Mouse (Mus musculus) erythroblast, embryonic 14.5 days (primary cell): Measurements from ENCODE around the gene Vgll1.

Experiments used
- GATA1 ChIP-seq: IDR thresholded peaks from 2 replicates; pipeline ENCODE4 v1.6.1; 2012; ENCODE audit warnings: low read length, inconsistent platforms, mixed read lengths
- TAL1 ChIP-seq: IDR thresholded peaks from 3 replicates; pipeline ENCODE4 v1.6.1; 2012; ENCODE audit warnings: low read length, inconsistent platforms, mixed read lengths

DNA sequence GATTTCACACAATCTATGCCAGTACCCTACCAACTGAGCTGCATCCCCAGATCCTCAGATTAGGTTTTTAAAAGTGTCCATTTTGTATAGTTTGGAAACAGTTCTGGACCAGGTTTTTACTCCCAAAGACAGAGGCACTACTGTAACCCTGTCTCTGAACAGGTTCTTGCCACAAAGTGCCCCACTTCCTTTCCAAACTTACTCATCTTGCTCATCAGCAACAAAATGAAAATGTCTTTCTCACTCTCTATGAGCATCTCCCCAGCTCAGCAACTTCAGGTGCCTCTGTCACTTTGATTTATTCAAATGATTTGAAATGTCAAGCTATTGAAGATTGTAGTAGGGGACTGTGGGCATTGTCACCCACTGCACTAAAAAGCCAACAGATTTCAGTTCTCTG, 49.7 kb downstream of the Vgll1 start:
- no peak for TF ChIP-seq TAL1
- TF ChIP-seq GATA1: no peak
